Mouse (Mus musculus) layer of hippocampus, adult 2 months (tissue): ENCODE results near the gene Ubap1l. TPM values are rescaled to one million over a fixed set of nuclear protein-coding genes. Genes with fewer than 3 reads are reported as not detected.

Experiments
- DNase-seq, 2 experiments: peaks; one replicate each; pipeline ENCODE4 v3.0.0; 2022; ENCODE audit warnings: low spot score in 2 of 2
- H3K27ac ChIP-seq: fragments of 200-600 bp; 2 replicates; pipeline ENCODE4 v1.8.1; 2022
- H3K4me3 ChIP-seq: fragments of 200-600 bp; 2 replicates; pipeline ENCODE4 v1.8.1; 2022; ENCODE audit warnings: mild to moderate bottlenecking
- CTCF ChIP-seq: fragments of 200-600 bp; conservative IDR thresholded peaks from 2 replicates; pipeline ENCODE4 v1.8.1; 2022; ENCODE audit warnings: antibody characterized with exemption, mild to moderate bottlenecking, moderate library complexity
- long read RNA-seq, 2 experiments: library from polyadenylated mRNA; stranded (forward); transcript quantifications; one replicate each; pipeline ENCODE4 v2.0.0; 2021; ENCODE audit warnings: borderline mapping rate in 2 of 2
- total RNA-seq, 2 experiments: library from RNA; stranded (reverse); gene quantifications; 2 replicates each; pipeline ENCODE4 v1.2.3; 2021

Gene Ubap1l
- 1 to 10 TPM; 2.5 to 6.2 TPM for total RNA-seq
- long read RNA-seq, experiment 1: 0 reads
- long read RNA-seq, experiment 2: 0 reads

DNA sequence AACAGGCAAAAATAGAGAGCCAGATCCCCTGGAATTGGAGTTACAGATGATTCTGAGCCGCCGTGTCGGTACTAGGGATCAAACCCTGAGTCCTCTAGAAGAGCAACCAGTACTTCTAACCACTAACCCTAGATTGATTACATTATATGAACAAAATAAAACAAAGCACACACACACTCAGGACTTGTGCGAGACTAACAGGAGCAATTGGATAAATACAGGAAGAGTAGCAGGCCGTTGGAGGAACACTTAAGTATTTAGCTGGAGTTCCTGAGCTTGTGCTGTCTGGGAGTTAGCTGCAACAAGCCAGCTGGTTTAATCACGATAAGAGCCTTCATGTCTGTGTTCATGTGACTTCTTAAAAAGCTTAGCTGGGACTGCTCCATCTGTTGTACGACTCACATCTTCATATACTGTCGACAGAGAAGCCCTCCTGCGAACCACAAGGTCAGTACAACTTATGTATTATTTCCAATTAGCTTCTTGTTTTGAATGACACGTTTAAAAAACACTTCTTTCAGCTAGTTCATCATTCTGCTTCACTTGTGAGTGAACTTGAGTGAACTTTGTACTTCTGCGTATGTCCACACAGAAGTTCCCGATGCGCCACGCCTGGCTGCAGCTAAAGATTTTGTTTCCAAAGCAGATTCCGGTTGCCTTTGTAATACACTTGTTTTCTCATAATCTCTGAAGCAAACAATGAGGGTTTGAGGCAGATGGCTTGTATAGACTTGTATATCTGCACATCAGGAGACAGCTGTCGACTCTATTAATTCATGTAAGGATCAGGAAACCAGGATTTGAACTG lies at the start of gene Ubap1l:
Gene Ubap1l, plus strand, starts transcription at position 401 of the 808 bp plus-strand sequence.
- Histone ChIP-seq H3K27ac (0 out of 2 replicates have a peak within 1 kb of the TSS, but pooled peaks have one; percentile 15), H3K4me3 (no peak within 1 kb of the TSS)
- no peak for TF ChIP-seq CTCF
- peak in 1 of 2 experiments; percentile 23 for DNase-seq

DNA sequence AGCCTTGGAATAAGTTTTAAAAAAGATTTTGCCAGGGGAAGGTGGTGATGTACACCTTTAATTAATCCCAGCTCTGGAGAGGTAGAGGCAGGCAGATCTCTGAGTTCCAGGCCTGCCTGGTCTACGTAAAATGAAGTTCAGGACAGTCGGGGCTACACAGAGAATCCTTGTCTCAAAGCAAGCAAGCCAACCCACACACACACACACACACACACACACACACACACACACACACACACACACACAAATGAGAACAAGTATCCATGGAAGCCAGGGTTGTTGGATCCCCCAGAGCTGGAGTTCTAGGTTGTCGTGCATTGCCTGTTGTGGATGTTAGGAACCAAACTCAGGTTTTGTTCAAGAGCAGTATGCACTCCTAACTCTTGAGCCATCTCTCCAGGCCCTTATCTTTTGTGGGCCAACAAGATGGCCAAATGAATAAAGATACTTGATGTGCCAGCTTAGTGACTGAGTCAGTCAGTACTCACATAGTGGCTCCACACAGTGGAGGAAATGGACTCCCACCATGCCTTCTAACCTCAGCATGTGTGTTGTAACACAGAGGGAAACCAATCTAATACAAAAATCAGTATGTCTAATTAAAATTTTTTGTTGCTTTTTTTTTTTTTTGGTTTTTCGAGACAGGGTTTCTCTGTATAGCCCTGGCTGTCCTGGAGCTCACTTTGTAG lies 48.0 kb upstream of the Ubap1l start:
- Histone ChIP-seq H3K27ac (no peak overlapping the region), H3K4me3 (no peak overlapping the region)
- no peak for TF ChIP-seq CTCF
- no peak for DNase-seq

DNA sequence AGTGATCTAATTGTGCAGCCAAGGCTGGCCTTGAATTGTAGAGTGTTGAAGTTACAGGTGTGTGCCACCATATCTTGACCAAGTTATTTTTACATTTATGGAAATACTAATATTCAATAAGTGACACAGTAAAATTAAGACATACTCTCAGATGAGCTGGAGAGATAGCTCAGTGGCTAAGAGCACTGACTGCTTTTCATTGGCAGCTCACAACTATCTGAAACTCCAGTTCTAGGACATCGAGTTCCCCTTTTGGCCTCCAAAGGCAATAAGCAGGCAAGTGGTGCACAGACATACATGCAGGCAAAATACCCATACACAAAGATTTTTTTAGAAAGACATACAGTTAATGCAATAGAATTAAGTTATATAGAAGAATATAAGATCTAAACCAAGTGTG lies 47.0 kb upstream of the Ubap1l start:
- DNase-seq: no peak
- TF ChIP-seq CTCF: no peak
- Histone ChIP-seq H3K4me3 (no peak overlapping the region), H3K27ac (no peak overlapping the region)

DNA sequence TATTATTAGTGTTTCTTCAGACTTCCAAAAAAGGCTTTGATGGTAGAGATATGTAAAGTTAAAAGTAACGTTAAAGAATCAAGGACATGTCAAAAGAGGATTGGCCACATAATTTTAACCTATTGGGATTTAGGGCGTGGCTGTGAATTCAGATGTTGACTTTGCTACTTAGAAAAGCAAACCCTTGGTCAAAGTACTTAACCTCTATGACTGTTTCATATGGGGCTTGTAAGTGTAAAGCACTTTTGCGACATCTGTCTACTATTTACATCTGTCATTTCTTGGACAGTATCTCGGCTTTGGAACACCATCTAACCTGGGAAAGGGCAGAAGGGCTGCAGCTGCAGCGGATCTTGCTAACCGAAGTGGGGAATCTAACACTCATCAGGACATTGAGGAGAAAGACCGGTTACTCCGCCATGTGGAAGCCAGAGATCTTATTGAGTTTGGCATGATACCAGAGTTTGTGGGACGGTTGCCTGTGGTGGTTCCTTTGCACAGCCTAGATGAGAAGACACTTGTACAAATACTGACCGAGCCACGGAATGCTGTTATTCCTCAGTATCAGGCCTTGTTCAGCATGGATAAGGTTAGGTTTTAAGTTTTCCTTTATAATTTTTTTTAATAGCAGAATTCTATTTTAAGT lies 38.5 kb upstream of the Ubap1l start:
- DNase-seq: no peak
- Histone ChIP-seq H3K4me3 (no peak overlapping the region), H3K27ac (no peak overlapping the region)
- no peak for TF ChIP-seq CTCF

GRCm38 (mm10) chr9:65325971-65326370 lies 34.9 kb upstream of the Ubap1l start:
- H3K4me3 ChIP-seq: no peak overlapping the region
- DNase-seq: no peak
- TF ChIP-seq CTCF: no peak
- no peak overlapping the region for H3K27ac ChIP-seq

- Histone ChIP-seq H3K27ac (no peak overlapping the region), H3K4me3 (no peak overlapping the region)
- TF ChIP-seq CTCF: no peak
- DNase-seq: no peak
These were observed 33.5 kb upstream of the Ubap1l start for GRCm38 (mm10) chr9:65327371-65327770.

- DNase-seq: no peak
- Histone ChIP-seq H3K4me3 (no peak overlapping the region), H3K27ac (no peak overlapping the region)
- no peak for TF ChIP-seq CTCF
These were observed 26.9 kb upstream of the Ubap1l start for GRCm38 (mm10) chr9:65333958-65334357.

DNA sequence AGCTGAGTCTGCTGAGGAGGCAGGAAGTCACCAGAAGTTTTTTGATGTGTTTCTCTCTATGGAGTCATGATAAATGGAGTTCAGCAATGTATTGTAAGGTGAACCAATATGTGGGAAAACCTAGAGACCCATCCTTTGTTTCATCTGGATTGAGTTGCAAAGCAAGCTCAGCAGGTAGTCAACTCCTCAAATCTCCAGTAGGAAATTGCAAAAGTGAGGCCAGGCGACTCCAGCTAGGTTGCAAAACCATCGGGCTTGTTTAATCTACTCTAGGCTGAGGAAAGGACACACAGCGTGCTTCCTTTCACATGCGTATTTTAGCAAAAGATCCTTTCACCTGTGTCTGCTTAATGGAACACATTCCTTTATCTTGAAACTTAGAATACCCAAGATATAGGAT lies 21.7 kb upstream of the Ubap1l start:
- TF ChIP-seq CTCF: no peak
- Histone ChIP-seq H3K27ac (no peak overlapping the region), H3K4me3 (no peak overlapping the region)
- no peak for DNase-seq

- no peak for DNase-seq
- Histone ChIP-seq H3K4me3 (no peak overlapping the region), H3K27ac (no peak overlapping the region)
- TF ChIP-seq CTCF: no peak
These were observed 20.4 kb upstream of the Ubap1l start for GRCm38 (mm10) chr9:65340414-65340813.

DNA sequence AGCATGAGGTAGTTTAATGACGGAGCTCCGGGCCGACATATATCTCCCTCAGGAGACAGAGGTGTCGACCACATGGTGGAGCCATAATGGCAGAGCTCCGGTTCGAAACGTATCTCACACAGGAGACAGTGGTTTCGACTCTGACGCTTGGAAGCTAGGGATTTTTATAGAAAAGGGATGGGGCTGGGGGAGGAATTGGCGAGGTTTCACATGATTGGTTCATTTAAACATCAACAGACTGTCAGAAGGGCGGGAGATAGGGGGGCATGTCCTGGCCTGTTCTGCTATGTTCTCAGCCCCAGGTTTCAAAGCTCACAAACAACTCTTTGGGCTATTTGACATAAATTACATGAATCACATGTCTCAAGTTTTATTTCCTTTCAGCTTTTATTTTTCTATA lies 15.4 kb upstream of the Ubap1l start:
- H3K4me3 ChIP-seq: peak overlapping the region; percentile 76
- H3K27ac ChIP-seq: peak overlapping the region; percentile 96
- DNase-seq: peak; percentile 10 to 26
- TF ChIP-seq CTCF: 0 out of 2 replicates have a peak, but pooled peaks have one; percentile 9

- peak; percentile 95 to 96 for DNase-seq
- Histone ChIP-seq H3K27ac (peak within 1 kb of the TSS; percentile 96), H3K4me3 (peak within 1 kb of the TSS; percentile 76)
- no peak for TF ChIP-seq CTCF
These were observed 14.9 kb upstream of the Ubap1l start, which contains the start of gene Pdcd7 for GRCm38 (mm10) chr9:65345854-65346475. Pdcd7 (plus strand) TSS chr9:65346104.

- 0 out of 2 replicates have a peak, but pooled peaks have one; percentile 14 for TF ChIP-seq CTCF
- H3K27ac ChIP-seq: peak overlapping the region; percentile 96
These were observed 14.2 kb upstream of the Ubap1l start for GRCm38 (mm10) chr9:65346476-65347111.

More at GRCm38 (mm10) chr9:65346476-65347111, 14.2 kb upstream of the Ubap1l start:
- DNase-seq: peak in 1 of 2 experiments; percentile 41
- H3K4me3 ChIP-seq: peak overlapping the region; percentile 76
